8 mouse cellular contexts compared by ENCODE assay signal in the genomic region with DNA sequence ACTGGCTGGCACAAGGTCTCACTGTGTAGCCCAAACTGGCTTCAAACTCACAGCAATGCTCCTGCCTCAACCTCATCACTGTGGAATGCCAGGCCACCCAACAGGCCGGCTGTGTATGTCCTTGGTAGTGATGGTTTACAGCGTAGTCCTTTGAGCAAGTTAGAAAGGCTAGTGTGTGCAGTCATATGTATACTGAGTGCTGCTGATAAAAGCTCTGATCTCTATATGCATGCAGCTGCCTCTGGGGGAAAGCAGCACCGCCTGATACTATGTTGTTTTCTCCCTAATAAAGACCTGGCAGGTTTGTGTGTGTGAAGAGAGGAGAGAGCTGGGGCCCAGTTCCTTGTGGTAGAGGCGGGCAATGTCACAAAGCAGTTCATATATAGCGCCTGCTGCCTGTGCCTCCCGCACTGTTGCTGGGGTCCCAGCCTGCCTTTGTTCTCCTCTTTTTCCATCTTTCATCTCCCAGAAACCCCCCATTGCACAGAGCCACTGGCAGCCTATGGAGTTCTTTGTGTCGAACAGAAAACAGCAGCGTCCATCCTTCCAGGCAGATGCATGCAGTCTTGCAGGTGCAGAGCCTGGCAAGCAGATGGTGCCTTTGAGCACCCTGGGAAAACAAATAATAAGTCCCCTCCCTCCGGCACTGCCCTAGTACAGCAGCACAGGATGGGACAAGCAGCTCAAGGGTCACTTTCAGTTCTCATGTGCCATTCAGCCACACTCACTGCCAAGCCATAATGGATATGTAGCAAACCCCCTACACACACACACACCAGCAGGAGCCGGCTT.
A peak's percentile ranks its signal among the peaks of the same experiment; 100 is the strongest.
DNase-seq lines count a peak whose midpoint lies in the region; ATAC-seq lines count a peak whose summit lies in the region.

No protein-coding gene starts in this region.

- H3K4me3 ChIP-seq in forebrain, embryonic 12.5 days (replicated peaks): no peak overlapping the region
- no peak overlapping the region for H3K4me3 ChIP-seq in neural tube, embryonic 13.5 days

- H3K27ac ChIP-seq in forebrain, embryonic 12.5 days: peak overlapping the region; percentile 93
- H3K27ac ChIP-seq in neural tube, embryonic 13.5 days (replicated peaks): peak overlapping the region; percentile 93

- DNase-seq in left cerebral cortex, postnatal 4 days: peak; percentile 54
- no peak for DNase-seq in left cerebral cortex, postnatal 36 days (ENCODE audit: low spot score in 2 of 2)
- peak; percentile 29 to 51 for DNase-seq in kidney, postnatal 4 days
- no peak for DNase-seq in spleen, postnatal 14 days (ENCODE audit: low spot score in 2 of 2)
- no peak for DNase-seq in layer of hippocampus, postnatal 10 days (ENCODE audit: low spot score in 2 of 2)
- no peak for DNase-seq in natural killer cell, adult 2 months (ENCODE audit: low spot score in 2 of 2)

- H3K4me2 ChIP-seq in forebrain, embryonic 12.5 days: peak overlapping the region; percentile 21
- 0 out of 2 replicates have a peak overlapping the region, but pooled peaks have one; percentile 3 for H3K4me2 ChIP-seq in neural tube, embryonic 13.5 days

- peak; percentile 90 for ATAC-seq in forebrain, embryonic 12.5 days (ENCODE audit: low FRiP score)
- ATAC-seq in neural tube, embryonic 13.5 days (ENCODE audit: low read depth): peak; percentile 87

- no peaks in the 10 kb centered on the region for H3K36me3 ChIP-seq in forebrain, embryonic 12.5 days (replicated peaks)
- H3K36me3 ChIP-seq in neural tube, embryonic 13.5 days: no peaks in the 10 kb centered on the region

- H3K27me3 ChIP-seq in forebrain, embryonic 12.5 days: no peaks in the 10 kb centered on the region
- H3K27me3 ChIP-seq in neural tube, embryonic 13.5 days: no peaks in the 10 kb centered on the region

- peaks cover 54% of the 10 kb centered on the region for H3K4me1 ChIP-seq in forebrain, embryonic 12.5 days
- H3K4me1 ChIP-seq in neural tube, embryonic 13.5 days (replicated peaks): peaks cover 51% of the 10 kb centered on the region

- intact Hi-C loops in left cerebral cortex, postnatal 4 days (cut with DNase I): no loop called here
- intact Hi-C loops in left cerebral cortex, postnatal 36 days (cut with DNase I): loop anchor here (5.0 kb wide), 1 partner anchor 207 kb away; no protein-coding TSS in a partner anchor

- H3K9me3 ChIP-seq in forebrain, embryonic 12.5 days: no peaks in the 10 kb centered on the region
- H3K9me3 ChIP-seq in neural tube, embryonic 13.5 days: no peaks in the 10 kb centered on the region

- no peak overlapping the region for H3K9ac ChIP-seq in forebrain, embryonic 12.5 days
- peak overlapping the region; percentile 31 for H3K9ac ChIP-seq in neural tube, embryonic 13.5 days

- 15% methylated on average over 10 of the region's 10 CpGs for WGBS in forebrain, embryonic 12.5 days
- WGBS in neural tube, embryonic 13.5 days: 13% methylated on average over 10 of the region's 10 CpGs

Comparison
In these comparisons a context has a peak if more than half of its experiments do, and no peak if none do; other contexts are left out.
1. DNase-seq: peak in left cerebral cortex, postnatal 4 days (single experiment) and kidney, postnatal 4 days (2 of 2); none in left cerebral cortex, postnatal 36 days (0 of 2), spleen, postnatal 14 days (0 of 2), layer of hippocampus, postnatal 10 days (0 of 2) and natural killer cell, adult 2 months (0 of 2).